Mouse (Mus musculus) erythroblast, embryonic 14.5 days (primary cell): Measurements from ENCODE around the gene Mnd1.

ENCODE experiments used
- GATA1 ChIP-seq: IDR thresholded peaks from 2 replicates; pipeline ENCODE4 v1.6.1; 2012; ENCODE audit warnings: low read length, inconsistent platforms, mixed read lengths
- TAL1 ChIP-seq: IDR thresholded peaks from 3 replicates; pipeline ENCODE4 v1.6.1; 2012; ENCODE audit warnings: low read length, inconsistent platforms, mixed read lengths

- TF ChIP-seq GATA1 (no peak), TAL1 (no peak)
Measured at GRCm38 (mm10) chr3:84076543-84077332, 78.8 kb downstream of the Mnd1 start.
